Mouse (Mus musculus): ENCODE results near the gene Prss47.

Prss47 gene

DNA sequence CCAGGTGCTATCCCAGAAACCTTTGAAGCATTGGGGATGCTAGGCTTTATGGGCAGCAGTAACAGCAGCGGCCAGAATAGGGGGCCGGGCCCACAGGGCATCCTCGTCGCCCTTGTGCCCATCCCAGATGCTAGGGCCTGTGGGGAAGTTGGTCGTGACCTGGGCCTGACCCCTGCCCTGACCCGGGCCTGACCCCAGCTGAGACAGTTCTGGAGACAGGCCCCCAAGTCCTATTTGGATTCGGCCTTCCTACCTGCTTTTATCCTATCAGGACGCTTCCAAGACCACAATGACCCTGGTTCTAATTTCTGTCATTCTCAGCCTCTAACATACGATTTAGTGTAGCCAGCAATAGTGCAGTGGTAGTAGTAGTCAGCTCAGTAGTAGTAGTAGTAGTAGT is at the start of gene Prss47:
Prss47 (minus strand) TSS at position 101 of the 400 bp plus-strand sequence.
- DNase-seq (ENCODE audit: low spot score) = no peak

DNA sequence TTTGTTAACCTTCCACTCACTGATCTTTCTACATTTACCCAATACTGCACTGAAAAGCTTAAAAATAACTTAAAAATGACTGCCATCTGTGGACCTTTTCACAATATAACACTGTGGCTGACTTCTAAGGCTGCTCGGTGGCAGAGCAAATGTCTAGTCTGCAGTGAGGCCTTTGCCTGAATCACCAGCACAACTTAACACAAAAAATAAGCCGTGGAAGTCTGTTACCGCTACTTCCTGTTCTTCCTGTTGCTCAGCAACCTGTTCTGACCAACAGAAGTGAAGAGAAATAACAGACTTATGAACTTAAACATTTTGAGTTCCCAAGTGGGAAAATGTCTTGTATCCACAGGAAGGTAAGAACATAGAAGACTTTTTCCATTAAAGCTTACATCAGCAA is 48.7 kb upstream of the Prss47 start:
- peak; percentile 30 for DNase-seq (ENCODE audit: low spot score)

DNA sequence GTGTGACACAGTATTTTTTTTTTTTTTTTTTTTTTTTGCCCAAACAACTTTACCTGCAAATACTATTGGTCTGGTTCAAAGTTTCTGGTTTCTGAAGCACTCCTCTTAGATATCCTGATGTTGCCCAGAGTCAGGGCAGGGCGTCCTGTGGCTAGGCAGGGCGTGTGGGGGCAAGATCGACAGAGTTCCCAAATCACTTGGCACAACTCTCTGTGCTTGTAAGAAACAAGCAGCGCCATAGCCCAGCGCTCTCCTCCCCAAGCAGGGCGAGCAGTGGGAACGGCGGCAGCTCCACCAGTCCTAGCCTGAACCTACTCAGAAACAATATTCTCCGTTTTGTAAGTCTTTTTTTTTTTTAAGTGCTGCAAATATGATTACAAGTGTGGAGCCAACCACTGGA is 48.1 kb upstream of the Prss47 start:
- no peak for DNase-seq (ENCODE audit: low spot score)

DNA sequence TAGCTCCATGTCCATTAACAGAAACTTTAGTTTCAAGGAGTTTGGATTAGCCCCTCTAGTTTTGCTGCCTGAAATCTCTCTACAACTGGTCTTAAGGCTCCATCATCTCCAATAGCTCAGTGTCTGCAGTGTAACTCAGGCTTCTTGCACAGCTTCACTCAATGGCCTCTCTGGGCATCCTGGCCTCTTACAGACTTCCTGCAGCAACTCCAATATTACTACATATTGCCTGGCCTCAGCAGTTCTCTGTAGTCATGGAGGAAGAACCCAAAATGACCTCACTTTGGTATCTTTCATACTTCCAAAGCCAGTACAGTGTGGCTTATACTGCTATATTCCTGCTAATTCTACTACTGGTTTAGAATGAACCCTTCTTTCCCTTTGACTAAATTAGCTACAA is 44.5 kb upstream of the Prss47 start:
- DNase-seq (ENCODE audit: low spot score) = no peak

DNA sequence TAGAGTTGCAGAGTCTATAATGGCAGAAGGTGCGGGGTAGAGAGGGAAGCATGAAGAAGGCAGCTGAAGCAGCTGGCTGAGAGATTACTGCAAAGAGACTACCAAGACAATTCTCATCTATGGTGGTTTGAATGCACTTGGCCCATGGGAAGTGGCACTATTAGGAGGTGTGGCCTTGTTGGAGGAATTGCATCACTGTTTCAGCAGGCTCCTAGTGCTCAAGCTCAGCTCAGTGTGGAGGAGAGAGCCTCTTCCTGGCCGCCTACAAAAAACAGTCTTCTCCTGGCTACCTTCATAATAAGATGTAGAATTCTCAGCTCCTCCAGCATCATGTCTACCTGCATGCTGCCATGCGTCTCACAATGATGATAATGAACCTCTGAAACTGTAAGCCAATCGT is 43.4 kb upstream of the Prss47 start:
- DNase-seq (ENCODE audit: low spot score) = no peak

DNA sequence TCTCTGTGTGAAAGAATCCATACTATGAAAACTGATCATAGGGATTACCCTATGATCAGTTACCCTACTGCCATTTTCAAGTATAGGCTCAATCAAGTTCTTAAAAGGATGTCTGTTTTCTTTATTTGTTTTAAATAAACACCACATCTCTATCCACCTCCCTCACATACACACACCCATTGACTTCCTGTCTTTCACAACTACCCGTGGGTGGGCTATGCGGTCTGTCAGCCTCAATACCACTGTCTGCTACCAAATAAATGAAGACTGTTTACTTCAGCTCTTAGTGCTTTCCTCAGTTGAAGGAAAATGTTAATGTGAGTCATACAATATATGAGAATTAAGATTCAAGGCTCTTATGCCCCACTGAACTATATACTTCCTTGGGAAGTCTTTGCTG is 17.4 kb upstream of the Prss47 start:
- DNase-seq (ENCODE audit: low spot score) = no peak

DNA sequence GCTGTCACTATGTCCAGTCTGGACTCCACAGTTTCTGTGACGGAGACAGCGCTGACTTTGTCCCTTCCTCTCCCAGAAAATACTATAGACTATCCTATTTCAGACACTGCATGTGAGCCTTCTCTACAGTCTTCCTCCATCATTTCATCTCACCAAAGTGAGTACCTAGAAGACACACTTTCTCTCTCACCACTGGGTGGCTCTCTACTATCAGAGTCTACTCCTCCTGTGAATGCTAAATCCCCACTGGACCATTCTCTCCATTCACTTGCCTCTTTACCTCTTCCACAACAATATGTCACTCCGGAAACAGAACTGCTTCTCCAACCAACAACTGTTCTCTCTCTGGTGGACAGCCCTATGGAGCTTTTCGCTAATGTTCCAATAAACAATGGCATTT is 17.5 kb downstream of the Prss47 start:
- no peak for DNase-seq (ENCODE audit: low spot score)

DNA sequence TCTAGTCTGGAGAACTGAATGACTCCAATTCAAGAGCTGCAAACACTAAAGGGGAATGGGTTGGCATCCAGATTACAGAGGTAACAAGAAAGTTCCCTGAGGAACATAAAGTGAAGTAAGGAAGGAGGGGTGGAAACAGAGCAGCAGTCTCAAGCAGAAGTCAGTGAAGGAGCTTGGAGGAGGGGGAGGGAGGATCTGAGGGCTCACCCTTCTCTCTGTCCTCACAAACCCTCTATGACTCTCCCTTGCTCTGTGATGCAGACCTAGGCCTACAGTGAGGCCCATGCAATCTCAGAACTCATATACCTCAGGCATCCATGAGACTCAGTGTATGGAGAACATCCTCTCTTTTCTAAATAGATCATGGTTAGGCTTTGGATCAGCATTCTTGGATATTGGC is 19.8 kb downstream of the Prss47 start, which contains the start of gene Spata31d1c:
Spata31d1c (plus strand) TSS at position 301 of the 400 bp plus-strand sequence.
- DNase-seq (ENCODE audit: low spot score) = no peak

DNA sequence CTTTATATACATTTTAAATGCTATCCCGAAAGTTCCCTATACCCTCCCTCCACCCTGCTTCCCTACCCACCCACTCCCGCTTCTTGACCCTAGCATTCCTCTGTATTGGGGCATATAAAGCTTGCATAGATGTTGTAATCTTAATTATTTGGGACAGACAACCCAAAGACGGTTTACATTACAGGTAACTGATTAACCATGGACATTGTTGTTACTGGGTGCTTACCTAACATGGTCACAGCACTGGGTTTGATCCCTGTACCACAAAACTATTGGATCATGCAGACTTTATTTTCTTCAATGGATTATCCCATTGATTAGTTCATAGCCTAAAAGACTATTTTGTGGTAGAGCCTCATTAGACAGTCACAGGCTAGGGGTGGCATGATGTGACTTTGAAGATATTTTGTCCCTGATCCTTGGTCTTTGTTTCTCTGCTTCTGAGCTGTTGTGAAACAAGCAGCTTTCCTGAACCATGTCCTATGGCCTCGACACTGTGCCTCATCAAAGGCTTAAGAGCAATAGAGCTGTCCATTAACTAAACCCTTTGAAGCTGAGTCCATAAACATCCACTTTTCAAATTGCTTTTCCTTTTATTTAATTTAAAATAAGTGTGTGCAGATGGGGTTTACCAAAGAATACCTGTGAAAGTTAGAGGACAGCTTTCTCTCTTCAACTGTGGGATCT is 41.4 kb downstream of the Prss47 start:
- no peak for DNase-seq (ENCODE audit: low spot score)

DNA sequence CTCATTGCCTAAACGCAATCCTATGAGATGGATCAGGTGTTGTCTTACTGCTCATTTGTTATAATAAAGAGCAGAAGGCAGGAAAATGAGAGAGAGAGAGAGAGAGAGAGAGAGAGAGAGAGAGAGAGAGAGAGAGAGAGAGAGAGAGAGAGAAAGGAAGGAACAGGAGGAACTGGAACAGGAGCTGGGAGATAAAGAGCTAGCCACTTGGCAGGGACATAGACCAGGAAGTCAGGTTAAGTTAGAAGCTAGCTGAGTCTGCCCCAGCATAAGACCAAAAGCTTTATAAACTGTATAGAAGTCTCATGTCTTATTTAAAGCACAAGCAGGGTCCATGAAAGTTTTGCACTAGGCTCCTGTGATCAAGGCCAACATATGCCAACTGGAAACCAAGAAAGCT is 44.6 kb downstream of the Prss47 start:
- DNase-seq (ENCODE audit: low spot score) = no peak

DNA sequence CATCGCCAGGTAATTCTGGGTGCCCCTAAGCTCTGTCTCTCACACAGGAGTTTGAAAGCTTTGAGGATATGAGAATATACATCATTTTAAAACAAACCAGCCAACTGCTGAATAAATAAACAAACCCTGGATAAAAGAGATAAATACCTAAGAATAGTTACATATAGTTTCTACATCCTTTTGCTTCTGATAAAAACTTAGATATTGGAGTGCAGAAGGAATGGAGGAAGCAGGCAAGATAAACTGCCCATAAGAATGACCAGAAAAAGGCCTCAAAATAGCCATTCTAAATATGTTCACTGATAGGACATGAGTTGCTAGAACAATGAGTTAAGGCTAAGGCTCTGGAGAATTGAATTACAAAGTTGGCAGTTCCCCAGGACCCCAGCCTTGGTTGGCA is 45.8 kb downstream of the Prss47 start:
- DNase-seq (ENCODE audit: low spot score) = no peak

DNA sequence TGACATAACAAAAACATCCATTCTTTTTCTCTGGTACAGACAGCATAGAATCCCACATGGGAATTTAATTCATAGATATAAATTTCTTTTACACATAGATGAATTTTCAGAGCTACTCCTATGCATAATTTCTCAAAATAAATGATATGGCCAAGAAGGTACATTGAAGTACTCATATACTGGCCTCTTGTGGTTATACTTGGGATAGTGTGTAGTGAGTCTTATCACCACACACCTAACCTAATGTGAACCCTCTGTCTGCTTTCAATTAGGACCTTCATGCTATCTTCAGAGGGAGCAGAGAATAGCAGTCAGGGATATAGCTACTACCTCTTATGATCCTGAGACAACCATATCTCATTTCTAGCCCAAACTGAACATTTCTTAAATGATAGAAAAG is 47.1 kb downstream of the Prss47 start:
- no peak for DNase-seq (ENCODE audit: low spot score)
